Mouse (Mus musculus) heart, adult 2 months (tissue): ENCODE measurements around the gene Galnt6.

ENCODE experiments used
- CTCF ChIP-seq: fragments of 200-600 bp; IDR thresholded peaks from 2 replicates; pipeline ENCODE4 v1.8.1; 2022; ENCODE audit warnings: antibody characterized with exemption, mild to moderate bottlenecking, moderate library complexity
- POLR2A ChIP-seq: fragments of 200-500 bp; IDR thresholded peaks from 2 replicates; pipeline ENCODE4 v1.6.1; 2011; ENCODE audit warnings: mild to moderate bottlenecking, low read depth, low read length, control low read depth; ENCODE audit not compliant: insufficient read depth

- TF ChIP-seq CTCF (no peak), POLR2A (no peak)
These were observed 1.3 kb downstream of the Galnt6 start for GRCm38 (mm10) chr15:100727834-100728233.
